Mouse (Mus musculus): Measurements from ENCODE around the gene Gpr108.

DNA sequence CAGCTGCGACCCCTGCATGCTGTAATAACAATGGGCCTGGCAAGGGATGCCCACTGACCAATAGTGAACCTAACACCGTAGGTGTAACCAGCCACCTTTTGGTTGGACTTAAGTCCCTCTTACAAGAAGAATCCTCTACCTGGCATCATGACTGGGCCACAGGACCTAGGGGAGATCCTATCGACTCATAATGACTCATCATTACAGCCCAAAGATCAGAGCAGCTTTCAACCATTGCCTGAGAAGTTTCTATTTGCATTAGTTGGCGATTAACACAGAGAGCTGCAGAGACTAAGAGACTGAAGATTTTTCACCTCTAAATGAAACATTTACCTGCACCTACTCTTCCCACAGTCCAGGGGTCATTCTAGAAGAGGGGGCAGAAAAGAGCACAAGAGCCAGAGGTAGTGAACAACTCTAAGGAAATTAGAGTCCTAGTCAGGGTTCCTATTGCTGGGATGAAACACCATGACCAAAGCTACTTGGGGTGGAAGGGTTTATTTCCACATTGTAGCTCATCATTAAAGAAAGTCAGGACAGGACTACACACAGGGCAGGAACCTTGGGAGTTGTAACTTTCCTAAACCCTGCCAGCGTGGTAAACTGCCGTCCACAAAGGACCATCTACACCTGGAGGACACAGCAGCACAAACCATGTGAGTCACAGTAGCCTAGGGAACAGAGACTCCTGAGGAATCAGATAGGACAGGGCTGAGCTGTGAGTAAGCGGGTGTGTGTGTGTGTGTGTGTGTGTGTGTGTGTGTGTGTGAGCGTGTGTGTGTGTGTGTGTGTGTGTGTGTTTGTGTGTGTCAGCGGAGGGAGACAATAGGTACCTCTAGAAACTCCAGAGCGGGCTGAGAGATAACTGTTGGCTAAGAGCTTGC, 46.2 kb downstream of the Gpr108 start:
- TF ChIP-seq CTCF (IDR thresholded peaks at IDR 0.05; ENCODE audit: low read depth) = no peak
- TF ChIP-seq EP300 (IDR thresholded peaks at IDR 0.05; ENCODE audit: low read depth) = no peak
